Mouse (Mus musculus) kidney, adult 10 weeks (tissue): Measurements from ENCODE around the gene Pla2g3. TPM values are rescaled to one million over a fixed set of nuclear protein-coding genes. Genes with fewer than 3 reads are reported as not detected.

Experiments
- polyA plus RNA-seq: library from polyadenylated mRNA; stranded (reverse); fragments of 350-450 nt; fragmentation: Illumina TruSeq; extraction: RNeasy Lipid Tissue Mini Kit (QIAGEN cat#74804); gene quantifications from one replicate; pipeline ENCODE4 v1.2.3, GENCODE M21; 2014; ENCODE audit warnings: low read depth, low replicate concordance

Gene Pla2g3
- polyA plus RNA-seq: not detected

GRCm38 (mm10) chr11:3487952-3488570, at the start of gene Pla2g3:
Pla2g3 (plus strand) TSS chr11:3488284.

GRCm38 (mm10) chr11:3452167-3452639, 35.9 kb upstream of the Pla2g3 start, which contains the start of gene Rnf185:
Rnf185 (minus strand) TSS chr11:3452363.

GRCm38 (mm10) chr11:3514529-3515054, 26.5 kb downstream of the Pla2g3 start, which contains the start of gene Selenom:
Selenom (plus strand) TSS chr11:3514684.

GRCm38 (mm10) chr11:3540451-3541085, 52.5 kb downstream of the Pla2g3 start, which contains the start of gene Smtn:
Smtn (minus strand) TSS chr11:3540612.

Other genes starting within 250 kb of the Pla2g3 start
- 169 TPM for gene Drg1, start 221.9 kb upstream of the Pla2g3 start, polyA plus RNA-seq
- 15.3 TPM for gene Patz1, start 199.4 kb upstream of the Pla2g3 start, polyA plus RNA-seq
- gene Pik3ip1, start 157.9 kb upstream of the Pla2g3 start, polyA plus RNA-seq: 3.6 TPM
- 8.3 TPM for gene Limk2, start 79.1 kb upstream of the Pla2g3 start, polyA plus RNA-seq
- 34.6 TPM for gene Rnf185, start 35.9 kb upstream of the Pla2g3 start, polyA plus RNA-seq
- 2.1 TPM for gene Inpp5j, start 16.5 kb downstream of the Pla2g3 start, polyA plus RNA-seq
- gene Selenom, start 26.4 kb downstream of the Pla2g3 start, polyA plus RNA-seq: 1.5 TPM
- 1.0 TPM for gene Smtn, start 52.3 kb downstream of the Pla2g3 start, polyA plus RNA-seq
- gene Morc2a, start 160.9 kb downstream of the Pla2g3 start, polyA plus RNA-seq: 22.7 TPM